Mouse (Mus musculus): Measurements from ENCODE around the gene Tnfrsf23. TPM values are rescaled to one million over a fixed set of nuclear protein-coding genes. Genes with fewer than 3 reads are reported as not detected.

Tnfrsf23 gene
- total RNA-seq, 2 experiments from 2014 or later: 3.2 to 4.0 TPM

DNA sequence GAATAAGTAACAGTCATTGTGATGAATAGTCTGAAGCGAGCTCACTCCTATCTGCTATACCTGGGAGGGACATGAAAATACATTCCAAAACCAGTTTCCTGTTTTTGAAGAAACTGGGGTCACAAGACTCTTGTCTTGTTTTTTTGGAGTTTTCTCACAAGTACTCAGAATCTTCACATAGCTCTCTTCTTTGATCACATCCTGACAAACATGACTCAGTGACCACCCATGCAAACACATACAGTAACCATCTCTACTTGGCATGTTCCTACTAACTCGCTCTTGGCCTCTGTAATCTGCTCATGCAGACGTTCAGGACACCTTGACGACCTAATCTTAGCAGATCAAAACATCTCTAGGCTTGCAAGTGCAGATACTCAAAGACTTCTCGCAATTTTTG, 60.5 kb downstream of the Tnfrsf23 start:
- no peak for DNase-seq
- intact Hi-C loops (cut with DNase I; ENCODE audit: low total_unique reads): no loop called here

DNA sequence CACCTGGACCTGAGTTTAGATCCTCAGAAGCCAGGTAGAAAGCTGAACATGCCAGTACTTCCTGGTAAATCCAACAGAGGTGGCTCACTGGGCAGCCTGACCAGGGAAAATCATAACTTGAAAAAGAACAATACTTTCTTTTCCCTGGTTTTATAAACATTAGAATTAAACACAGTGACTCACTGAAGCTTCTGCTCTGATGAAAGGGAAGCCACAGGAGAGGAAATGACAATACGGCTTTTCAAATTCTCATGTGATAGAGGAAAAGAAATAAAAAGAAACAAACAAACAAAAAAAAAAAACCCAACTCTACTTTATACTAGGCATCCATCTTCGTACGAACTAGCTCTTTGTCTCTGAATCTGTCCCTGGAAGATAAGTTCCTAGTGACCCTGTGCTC, 61.1 kb downstream of the Tnfrsf23 start:
- DNase-seq: no peak
- intact Hi-C loops (cut with DNase I; ENCODE audit: low total_unique reads): no loop called here

DNA sequence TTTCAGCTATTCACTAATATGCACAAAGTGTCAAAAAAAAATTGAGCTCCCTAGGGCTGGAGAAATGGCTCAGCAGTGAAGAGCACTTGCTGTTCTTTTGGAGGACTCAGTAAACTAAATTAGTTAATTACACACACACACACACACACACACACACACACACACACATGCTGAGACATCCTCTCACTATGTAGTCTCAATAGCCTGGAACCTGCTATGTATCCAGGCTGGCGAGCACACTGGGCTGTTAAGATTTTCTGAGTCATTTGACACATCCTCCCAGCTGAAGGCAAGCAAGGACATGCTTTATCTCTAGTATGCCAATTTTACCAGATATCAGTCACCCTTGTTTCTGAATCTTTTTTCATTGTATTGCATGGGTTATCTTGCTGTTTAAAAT, 64.7 kb downstream of the Tnfrsf23 start:
- no peak for DNase-seq
- intact Hi-C loops (cut with DNase I; ENCODE audit: low total_unique reads): no loop called here

Other genes with a start within 250 kb of the Tnfrsf23 start
- gene Cdkn1c, start 224.8 kb downstream of the Tnfrsf23 start, total RNA-seq (2021): 100 to 1,000 TPM; 565 to 617 TPM
- gene Slc22a18, start 212.1 kb downstream of the Tnfrsf23 start, total RNA-seq (2021): under 1 TPM; 0.31 to 0.35 TPM
- gene Phlda2, start 182.7 kb downstream of the Tnfrsf23 start, total RNA-seq (2021): not detected
- gene Nap1l4, start 136.8 kb downstream of the Tnfrsf23 start, total RNA-seq (2021): 100 to 1,000 TPM; 158 to 159 TPM
- gene Cars, start 85.8 kb downstream of the Tnfrsf23 start, total RNA-seq (2021): 10 to 100 TPM; 35.9 to 39.4 TPM
- under 1 TPM; 0.31 to 0.44 TPM for gene Tnfrsf26, start 57.1 kb downstream of the Tnfrsf23 start, total RNA-seq (2021)
- gene Tnfrsf22, start 36.2 kb downstream of the Tnfrsf23 start, total RNA-seq (2021): 1 to 10 TPM; 1.5 to 3.0 TPM
- 10 to 100 TPM; 27.8 to 29.4 TPM for gene Osbpl5, start 71.1 kb upstream of the Tnfrsf23 start, total RNA-seq (2021)
- not detected for gene Mrgprg, start 81.1 kb upstream of the Tnfrsf23 start, total RNA-seq (2021)
- 1 to 10 TPM; 1.0 to 1.1 TPM for gene Mrgpre, start 98.6 kb upstream of the Tnfrsf23 start, total RNA-seq (2021)
- gene Nadsyn1, start 137.0 kb upstream of the Tnfrsf23 start, total RNA-seq (2021): 1 to 10 TPM; 3.6 to 3.9 TPM
- 1 to 10 TPM; 5.8 to 8.8 TPM for gene Dhcr7, start 137.3 kb upstream of the Tnfrsf23 start, total RNA-seq (2021)
- not detected for gene Gm498, start 181.0 kb upstream of the Tnfrsf23 start, total RNA-seq (2021)

Data from gastrocnemius, postnatal 14 days (tissue).